Mouse (Mus musculus) MEL (cell line): Measurements from ENCODE around the gene Ggps1.
"Not testable (repeated sequence)": the region's sequence is repeated elsewhere in the genome, so short reads cannot be mapped to it uniquely, and the experiment has no call there.

ENCODE experiments used
- CTCF ChIP-seq, 3 experiments: IDR thresholded peaks in 2 of 3; conservative IDR thresholded peaks in 1 of 3; 2 replicates each; pipeline ENCODE4 v1.5.1; 2011 to 2012; ENCODE audit warnings: low read length in 3 of 3, low read depth in 2 of 3, mild to moderate bottlenecking in 2 of 3, improper control_type of control experiment in 1 of 3, inconsistent platforms in 1 of 3, mixed read lengths in 1 of 3, moderate library complexity in 1 of 3; ENCODE audit not compliant: control insufficient read depth in 1 of 3, insufficient read depth in 1 of 3, poor library complexity in 1 of 3, severe bottlenecking in 1 of 3
- EP300 ChIP-seq, 2 experiments: IDR thresholded peaks; 2 replicates each; pipeline ENCODE4 v1.6.1; 2011; ENCODE audit warnings: improper control_type of control experiment in 2 of 2, low read length in 2 of 2, low read depth in 1 of 2, mild to moderate bottlenecking in 1 of 2
- GATA1 ChIP-seq: IDR thresholded peaks from 2 replicates; pipeline ENCODE4 v1.6.1; 2011; ENCODE audit warnings: low read depth, low read length, improper control_type of control experiment
- JUND ChIP-seq: IDR thresholded peaks from 2 replicates; pipeline ENCODE4 v1.6.1; 2011; ENCODE audit warnings: low read depth, mild to moderate bottlenecking, improper control_type of control experiment, low read length
- MAZ ChIP-seq: IDR thresholded peaks from 2 replicates; pipeline ENCODE4 v1.6.1; 2012; ENCODE audit warnings: low read depth, mild to moderate bottlenecking, inconsistent platforms, low read length, improper control_type of control experiment
- MXI1 ChIP-seq: IDR thresholded peaks from 2 replicates; pipeline ENCODE4 v1.6.1; 2011; ENCODE audit warnings: mild to moderate bottlenecking, low read depth, low read length, improper control_type of control experiment
- MYC ChIP-seq: IDR thresholded peaks from 2 replicates; pipeline ENCODE4 v1.6.1; 2011; ENCODE audit warnings: low read depth, mild to moderate bottlenecking, low read length, improper control_type of control experiment, moderate library complexity
- POLR2A ChIP-seq, 2 experiments: IDR thresholded peaks; 2 replicates each; pipeline ENCODE4 v1.6.1; 2011 to 2012; ENCODE audit warnings: low read length in 2 of 2, mild to moderate bottlenecking in 2 of 2, control low read depth in 1 of 2, improper control_type of control experiment in 1 of 2, low read depth in 1 of 2, moderate library complexity in 1 of 2; ENCODE audit not compliant: control insufficient read depth in 1 of 2, insufficient read depth in 1 of 2, poor library complexity in 1 of 2
- SMC3 ChIP-seq: IDR thresholded peaks from 2 replicates; pipeline ENCODE4 v1.6.1; 2011; ENCODE audit warnings: low read depth, low read length, improper control_type of control experiment
- TCF12 ChIP-seq: IDR thresholded peaks from 2 replicates; pipeline ENCODE4 v1.6.1; 2014; ENCODE audit warnings: low read depth, mild to moderate bottlenecking, inconsistent platforms, low read length, improper control_type of control experiment, moderate library complexity
- USF1 ChIP-seq: IDR thresholded peaks from 2 replicates; pipeline ENCODE4 v1.6.1; 2014; ENCODE audit warnings: low read depth, mild to moderate bottlenecking, inconsistent platforms, low read length, improper control_type of control experiment, moderate library complexity

DNA sequence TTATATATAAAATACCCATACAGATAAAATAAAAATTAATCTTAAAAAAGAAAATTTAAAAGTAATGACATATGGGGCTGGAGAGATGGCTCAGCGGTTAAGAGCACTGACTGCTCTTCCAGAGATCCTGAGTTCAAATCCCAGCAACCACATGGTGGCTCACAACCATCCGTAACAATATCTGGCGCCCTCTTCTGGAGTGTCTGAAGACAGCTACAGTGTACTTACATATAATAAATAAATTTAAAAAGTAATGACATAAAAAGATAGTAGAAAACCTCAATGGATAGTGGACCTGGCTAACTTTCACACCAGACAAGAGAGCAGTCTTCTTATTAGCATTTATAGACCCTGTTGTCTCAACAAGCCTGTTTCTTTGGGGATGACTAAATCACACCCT lies 27.9 kb downstream of the Ggps1 start:
- TF ChIP-seq TCF12; JUND; GATA1; CTCF (IDR thresholded peaks at IDR 0.05 in 2 of 3, conservative IDR thresholded peaks at IDR 0.05 in 1 of 3; ENCODE audit: control insufficient read depth in 1 of 3, insufficient read depth in 1 of 3, low read depth in 2 of 3, low read length in 3 of 3, poor library complexity in 1 of 3, severe bottlenecking in 1 of 3); SMC3; MAZ; EP300 (IDR thresholded peaks at IDR 0.05; ENCODE audit: low read depth in 1 of 2, low read length in 2 of 2); POLR2A (IDR thresholded peaks at IDR 0.05; ENCODE audit: control insufficient read depth in 1 of 2, insufficient read depth in 1 of 2, low read depth in 1 of 2, low read length in 2 of 2, poor library complexity in 1 of 2); MYC; USF1; MXI1: not testable (repeated sequence)
